Mouse (Mus musculus) stomach, embryonic 15.5 days (tissue): ENCODE results near the gene Ccl11. TPM values are rescaled to one million over a fixed set of nuclear protein-coding genes. Genes with fewer than 3 reads are reported as not detected.

Source experiments
- ATAC-seq: fragments of 200-750 bp; cut with Nextera tagmentation; 2 replicates; pipeline ENCODE4 v1.8.0; 2017; ENCODE audit warnings: low read depth, moderate number of reproducible peaks, moderate TSS enrichment; ENCODE audit not compliant: insufficient read depth, low FRiP score
- H3K27ac ChIP-seq: fragments of 300-500 bp; sonication (generic); 2 replicates; pipeline ENCODE4 v1.5.1; 2015; ENCODE audit warnings: mild to moderate bottlenecking, inconsistent platforms
- H3K27me3 ChIP-seq: fragments of 300-500 bp; sonication (generic); replicated peaks from 2 replicates; pipeline ENCODE4 v1.6.1; 2015; ENCODE audit warnings: inconsistent platforms
- H3K36me3 ChIP-seq: fragments of 300-500 bp; sonication (generic); 2 replicates; pipeline ENCODE4 v1.6.1; 2015; ENCODE audit warnings: inconsistent platforms
- H3K4me1 ChIP-seq: fragments of 300-500 bp; sonication (generic); 2 replicates; pipeline ENCODE4 v1.6.1; 2015; ENCODE audit warnings: inconsistent platforms
- H3K4me2 ChIP-seq: fragments of 300-500 bp; sonication (generic); 2 replicates; pipeline ENCODE4 v1.6.1; 2015; ENCODE audit warnings: mild to moderate bottlenecking, inconsistent platforms
- H3K4me3 ChIP-seq: fragments of 300-500 bp; sonication (generic); replicated peaks from 2 replicates; pipeline ENCODE4 v1.5.1; 2015; ENCODE audit warnings: inconsistent platforms
- H3K9ac ChIP-seq: fragments of 300-500 bp; sonication (generic); 2 replicates; pipeline ENCODE4 v1.6.1; 2015; ENCODE audit warnings: inconsistent platforms
- H3K9me3 ChIP-seq: fragments of 300-500 bp; sonication (generic); 2 replicates; pipeline ENCODE4 v1.6.1; 2016; ENCODE audit warnings: inconsistent platforms
- WGBS: fragments of 180-500 bp; shearing (Covaris S2); methylation state at CpG from one replicate; pipeline ENCODE4 v1.1.7; 2015; 5-methylcytosine and 5-hydroxymethylcytosine counted together
- polyA plus RNA-seq: library from polyadenylated mRNA; unstranded; fragments of >200 nt; fragmentation: Nextera tagmentation; extraction: Ambion mirVana; gene quantifications from 2 replicates; pipeline ENCODE4 v1.2.1, GENCODE M21; 2015

The Ccl11 gene
- polyA plus RNA-seq, 1 experiment from 2014 or later = 97.3 TPM

DNA sequence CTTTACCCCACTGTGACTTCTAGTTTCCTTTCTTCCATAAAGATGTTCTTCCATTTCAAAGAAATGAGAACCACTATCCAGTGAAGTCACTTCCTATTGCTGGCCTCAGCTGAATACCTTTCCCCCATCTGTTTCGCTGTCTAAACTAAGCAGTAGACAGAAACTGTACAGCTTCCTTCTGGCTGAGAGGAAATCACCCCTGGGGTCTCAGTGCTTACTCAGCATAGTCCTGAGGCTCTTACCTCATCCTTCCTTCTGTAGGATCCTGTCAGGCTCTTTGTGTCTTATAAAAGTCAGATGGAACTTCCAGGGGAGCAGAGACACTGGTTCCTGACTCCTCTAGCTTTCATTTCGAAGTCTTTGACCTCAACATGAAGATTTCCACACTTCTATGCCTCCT lies 43.9 kb downstream of the Ccl11 start, which contains the start of gene Ccl12:
Gene Ccl12 (plus strand): TSS at position 317 of the 400 bp plus-strand sequence.
- no peak within 1 kb of the TSS for H3K9ac ChIP-seq
- WGBS = 59% methylated on average over 2 of the region's 2 CpGs
- no peak within 1 kb of the TSS for H3K4me3 ChIP-seq
- no peaks in the 10 kb centered on the region for H3K27me3 ChIP-seq
- no peak within 1 kb of the TSS for H3K4me2 ChIP-seq
- H3K4me1 ChIP-seq = no peaks in the 10 kb centered on the region
- H3K27ac ChIP-seq = no peak within 1 kb of the TSS; the same call in 1 of the 2 replicates
- H3K9me3 ChIP-seq = no peaks in the 10 kb centered on the region
- no peaks in the 10 kb centered on the region for H3K36me3 ChIP-seq
- no peak for ATAC-seq

DNA sequence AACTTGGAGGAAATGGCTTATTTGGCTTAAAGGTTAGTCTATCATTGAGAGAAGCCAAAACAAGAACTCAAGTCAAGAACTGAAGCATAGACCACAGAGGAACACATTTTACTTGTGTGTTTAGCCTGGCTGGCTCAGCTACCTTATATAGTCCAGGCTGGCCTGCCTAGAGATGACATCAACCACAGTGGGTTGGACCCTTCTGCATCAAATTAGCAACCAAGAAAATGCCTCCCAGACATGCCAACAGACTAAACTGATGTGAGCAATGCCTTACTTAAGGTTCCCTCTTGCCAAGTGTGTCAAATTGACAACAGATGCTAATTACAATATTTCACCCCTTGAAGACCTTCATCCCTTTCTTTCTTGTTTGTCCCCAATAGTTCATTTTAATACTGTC lies 52.0 kb downstream of the Ccl11 start:
- Histone ChIP-seq H3K4me2 (no peak overlapping the region), H3K4me3 (no peak overlapping the region), H3K4me1 (no peaks in the 10 kb centered on the region), H3K9ac (no peak overlapping the region), H3K9me3 (no peaks in the 10 kb centered on the region), H3K36me3 (no peaks in the 10 kb centered on the region), H3K27ac (no peak overlapping the region), H3K27me3 (no peaks in the 10 kb centered on the region)
- no peak for ATAC-seq

DNA sequence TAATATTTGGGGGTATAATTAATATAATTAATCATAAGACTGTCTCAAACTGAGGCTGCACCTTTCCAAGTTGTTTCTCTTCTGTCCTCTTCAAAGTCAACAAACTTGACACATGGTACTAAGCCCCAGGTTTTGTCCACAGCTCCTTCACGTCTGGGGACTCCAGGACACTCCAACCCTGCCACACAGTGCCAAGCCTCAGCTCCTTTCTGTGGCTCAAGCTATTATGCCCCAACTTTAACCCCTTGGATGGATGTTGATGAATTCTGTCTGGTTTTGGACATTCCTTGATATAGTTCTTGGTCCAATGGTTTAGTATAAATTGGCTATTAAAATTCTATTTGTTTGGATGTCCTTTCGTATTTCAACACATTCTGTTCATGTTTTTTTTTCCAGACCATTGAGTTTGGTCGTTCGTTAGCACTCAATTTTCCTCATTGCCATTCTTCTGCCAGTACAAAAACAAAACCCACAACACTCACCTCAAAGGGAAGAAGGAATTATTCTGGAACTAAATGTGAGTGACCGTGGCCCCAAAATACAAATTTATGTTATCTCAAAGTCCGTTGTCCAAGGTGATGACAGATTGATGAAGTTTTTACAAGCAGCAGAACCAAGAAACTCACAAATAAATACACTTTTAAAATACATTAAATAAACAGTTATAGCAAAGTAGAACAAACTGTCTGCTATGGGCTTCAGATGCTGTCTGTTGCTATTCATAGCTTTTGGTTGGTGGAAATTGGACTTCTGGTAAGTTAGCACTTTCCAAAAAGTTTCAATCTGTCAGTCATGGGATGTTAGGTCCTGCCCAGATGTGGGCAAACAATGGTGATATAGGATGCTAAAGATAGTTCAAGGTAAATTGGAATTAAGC lies 53.0 kb downstream of the Ccl11 start:
- Histone ChIP-seq H3K9me3 (no peaks in the 10 kb centered on the region), H3K36me3 (no peaks in the 10 kb centered on the region), H3K27me3 (no peaks in the 10 kb centered on the region), H3K4me1 (no peaks in the 10 kb centered on the region), H3K9ac (no peak overlapping the region), H3K4me2 (no peak overlapping the region), H3K27ac (no peak overlapping the region), H3K4me3 (no peak overlapping the region)
- no peak for ATAC-seq
- WGBS = 68% methylated on average over 6 of the region's 6 CpGs

Other genes with a start within 250 kb of the Ccl11 start
- not detected in 2 replicates for gene 5530401A14Rik, start 197.2 kb upstream of the Ccl11 start, polyA plus RNA-seq
- gene Asic2, start 89.4 kb upstream of the Ccl11 start, polyA plus RNA-seq = 0.63 and 0.65 TPM in 2 replicates
- 5.8 and 7.6 TPM in 2 replicates for gene Ccl2, start 22.3 kb upstream of the Ccl11 start, polyA plus RNA-seq
- not detected in 2 replicates for gene Gm17268, start 19.3 kb upstream of the Ccl11 start, polyA plus RNA-seq
- 2.0 and 2.4 TPM in 2 replicates for gene Ccl7, start 12.1 kb upstream of the Ccl11 start, polyA plus RNA-seq
- 3.0 and 3.8 TPM in 2 replicates for gene Ccl12, start 44.0 kb downstream of the Ccl11 start, polyA plus RNA-seq
- gene Ccl8, start 57.4 kb downstream of the Ccl11 start, polyA plus RNA-seq = not detected in 2 replicates
- gene Ccl1, start 247.9 kb downstream of the Ccl11 start, polyA plus RNA-seq = not detected in 2 replicates